Mouse (Mus musculus): Measurements from ENCODE around the gene Phkb. TPM values are rescaled to one million over a fixed set of nuclear protein-coding genes. Genes with fewer than 3 reads are reported as not detected.
A peak's percentile ranks its signal among the peaks of the same experiment; 100 is the strongest.

Gene Phkb
- polyA plus RNA-seq, 1 experiment from 2014 or later, result 44.9 TPM

DNA sequence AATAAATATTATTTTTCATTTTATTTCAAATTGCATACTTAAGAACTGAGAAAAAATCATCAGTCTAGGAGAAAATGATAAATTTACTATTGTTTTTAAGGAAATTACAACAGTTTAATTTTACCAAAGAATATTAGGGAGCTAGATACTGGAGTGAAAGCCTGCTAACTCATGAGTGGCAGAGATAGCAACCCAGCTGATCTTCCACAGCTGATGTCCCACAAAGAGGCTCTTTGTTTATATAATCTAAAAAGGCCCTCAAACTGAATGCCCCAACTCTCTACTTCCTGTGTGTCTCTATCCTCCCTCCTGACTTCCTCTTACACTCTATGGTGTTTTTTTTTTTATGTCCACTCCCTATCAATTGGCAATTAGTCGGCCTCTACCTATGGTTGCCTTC, 152.2 kb downstream of the Phkb start:
- Histone ChIP-seq H3K36me3 (replicated peaks) (no peaks in the 10 kb centered on the region), H3K27me3 (replicated peaks; ENCODE audit: low read depth, poor library complexity, severe bottlenecking) (no peaks in the 10 kb centered on the region), H3K4me3 (no peak overlapping the region), H3K27ac (replicated peaks) (no peak overlapping the region), H3K4me1 (no peaks in the 10 kb centered on the region), H3K9me3 (no peaks in the 10 kb centered on the region)
- 87% methylated on average over 1 of the region's 1 CpGs for WGBS
- DNase-seq (ENCODE audit: low spot score), result no peak

DNA sequence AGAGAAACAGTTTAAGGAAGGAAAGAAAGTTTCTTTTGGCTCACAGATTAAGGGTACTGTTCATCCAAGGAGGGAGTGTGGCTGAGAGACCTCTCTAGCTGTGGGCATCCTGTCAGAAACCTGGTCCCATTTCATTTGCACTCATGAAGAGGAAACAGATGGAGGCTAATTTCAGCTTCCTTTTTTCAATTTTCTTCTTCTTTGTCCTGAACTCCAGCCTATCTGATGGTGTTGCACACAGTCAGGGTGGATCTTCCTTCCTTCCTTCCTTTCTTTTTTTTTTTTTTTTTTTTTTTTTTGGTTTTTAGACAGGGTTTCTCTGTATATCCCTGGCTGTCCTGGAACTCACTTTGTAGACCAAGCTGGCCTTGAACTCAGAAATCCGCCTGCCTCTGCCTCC, 152.9 kb downstream of the Phkb start:
- DNase-seq (ENCODE audit: low spot score), result no peak
- Histone ChIP-seq H3K36me3 (replicated peaks) (no peaks in the 10 kb centered on the region), H3K4me1 (no peaks in the 10 kb centered on the region), H3K27ac (replicated peaks) (no peak overlapping the region), H3K9me3 (no peaks in the 10 kb centered on the region), H3K27me3 (replicated peaks; ENCODE audit: low read depth, poor library complexity, severe bottlenecking) (no peaks in the 10 kb centered on the region), H3K4me3 (no peak overlapping the region)
- 91% methylated on average over 1 of the region's 1 CpGs for WGBS

- no peak overlapping the region for H3K27ac ChIP-seq (replicated peaks)
- 85% methylated on average over 1 of the region's 1 CpGs for WGBS
- H3K4me3 ChIP-seq, result no peak overlapping the region
- no peaks in the 10 kb centered on the region for H3K36me3 ChIP-seq (replicated peaks)
- H3K27me3 ChIP-seq (replicated peaks; ENCODE audit: low read depth, poor library complexity, severe bottlenecking), result no peaks in the 10 kb centered on the region
- no peaks in the 10 kb centered on the region for H3K4me1 ChIP-seq
- DNase-seq (ENCODE audit: low spot score), result no peak
- no peaks in the 10 kb centered on the region for H3K9me3 ChIP-seq
These were observed 155.2 kb downstream of the Phkb start for GRCm38 (mm10) chr8:85995971-85996370.

- no peaks in the 10 kb centered on the region for H3K36me3 ChIP-seq (replicated peaks)
- H3K9me3 ChIP-seq, result no peaks in the 10 kb centered on the region
- no peak overlapping the region for H3K27ac ChIP-seq (replicated peaks)
- DNase-seq (ENCODE audit: low spot score), result no peak
- no peaks in the 10 kb centered on the region for H3K4me1 ChIP-seq
- no peaks in the 10 kb centered on the region for H3K27me3 ChIP-seq (replicated peaks; ENCODE audit: low read depth, poor library complexity, severe bottlenecking)
- H3K4me3 ChIP-seq, result no peak overlapping the region
These were observed 165.7 kb downstream of the Phkb start for GRCm38 (mm10) chr8:86006485-86006884.

DNA sequence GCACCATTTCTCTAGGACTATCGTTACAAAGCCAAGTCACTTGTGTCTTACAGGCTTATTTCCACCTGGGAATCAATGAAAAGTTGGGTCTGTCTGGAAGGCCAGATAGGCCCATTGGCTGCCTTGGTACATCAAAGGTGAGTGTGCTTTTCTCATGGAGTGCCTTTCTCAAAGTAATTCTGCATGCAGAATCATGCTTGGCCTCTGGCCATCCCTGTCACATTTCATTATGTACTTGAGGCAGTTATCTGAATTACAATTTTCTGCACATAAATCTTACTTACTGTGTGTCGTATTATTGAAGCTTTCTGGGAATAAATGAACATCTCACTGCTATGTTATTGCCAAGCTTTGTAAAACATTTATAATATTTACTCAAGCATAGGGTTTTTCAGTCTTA, 176.0 kb downstream of the Phkb start:
- no peak overlapping the region for H3K27ac ChIP-seq (replicated peaks)
- WGBS, result 93% methylated on average over 2 of the region's 2 CpGs

DNA sequence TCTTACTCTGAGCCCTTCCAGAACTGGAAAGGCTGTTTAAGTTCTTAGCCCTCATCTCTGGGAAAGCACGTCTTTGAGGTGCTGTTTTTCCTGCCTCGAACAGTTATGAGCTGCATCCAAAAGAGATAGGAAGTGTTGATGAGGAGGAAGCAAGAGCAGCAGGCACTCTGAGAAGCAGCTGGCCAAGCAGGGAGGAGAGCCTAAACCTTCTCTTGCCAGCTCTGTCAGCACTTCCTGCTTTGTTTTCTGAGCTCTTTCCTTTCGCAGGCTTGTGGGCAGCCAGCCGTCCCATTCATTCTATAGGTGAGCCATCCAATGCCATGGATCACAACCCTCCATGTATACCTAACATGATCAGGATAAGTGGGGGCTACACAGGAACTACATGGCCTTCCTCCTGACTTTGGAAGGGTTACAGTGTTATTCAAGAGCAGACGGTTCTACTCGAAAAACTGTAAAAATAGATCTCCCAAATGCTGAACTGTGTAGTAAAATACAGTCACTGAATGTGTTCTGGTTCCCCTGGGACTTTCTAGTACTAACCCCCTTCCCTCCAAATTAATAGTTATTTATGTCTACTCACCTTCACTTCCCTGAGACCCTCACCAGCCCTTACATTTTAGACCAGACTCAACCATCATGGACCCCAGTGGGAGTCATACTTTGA, 188.0 kb downstream of the Phkb start:
- no peaks in the 10 kb centered on the region for H3K4me1 ChIP-seq
- DNase-seq (ENCODE audit: low spot score), result no peak
- no peaks in the 10 kb centered on the region for H3K27me3 ChIP-seq (replicated peaks; ENCODE audit: low read depth, poor library complexity, severe bottlenecking)
- H3K4me3 ChIP-seq, result no peak overlapping the region
- no peaks in the 10 kb centered on the region for H3K9me3 ChIP-seq
- WGBS, result 79% methylated on average over 6 of the region's 6 CpGs
- peaks cover 14% of the 10 kb centered on the region for H3K36me3 ChIP-seq (replicated peaks)
- H3K27ac ChIP-seq (replicated peaks), result no peak overlapping the region

More for the DNA sequence above, 176.0 kb downstream of the Phkb start:
- Histone ChIP-seq H3K4me3 (no peak overlapping the region), H3K9me3 (no peaks in the 10 kb centered on the region), H3K27me3 (replicated peaks; ENCODE audit: low read depth, poor library complexity, severe bottlenecking) (no peaks in the 10 kb centered on the region), H3K4me1 (no peaks in the 10 kb centered on the region), H3K36me3 (replicated peaks) (peaks cover 5% of the 10 kb centered on the region; the same call in 1 of the 2 replicates)
- no peak for DNase-seq (ENCODE audit: low spot score)

DNA sequence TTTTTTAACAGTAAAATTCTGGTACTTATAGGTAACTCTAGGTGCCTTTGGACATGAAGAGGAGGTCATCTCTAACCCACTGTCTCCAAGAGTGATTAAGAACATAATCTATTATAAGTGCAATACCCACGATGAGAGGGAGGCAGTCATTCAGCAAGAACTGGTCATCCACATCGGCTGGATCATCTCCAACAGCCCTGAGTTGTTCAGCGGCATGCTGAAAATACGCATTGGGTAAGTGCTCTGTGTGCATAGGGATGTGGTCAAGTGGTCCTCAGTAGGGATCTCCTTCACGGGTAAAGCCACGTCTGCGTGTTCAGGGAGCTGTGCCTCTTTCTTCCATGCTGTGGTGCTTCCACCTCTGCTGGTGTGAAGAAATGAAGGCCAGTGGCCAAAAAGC, 188.7 kb downstream of the Phkb start:
- no peak overlapping the region for H3K27ac ChIP-seq (replicated peaks)
- no peaks in the 10 kb centered on the region for H3K9me3 ChIP-seq
- no peaks in the 10 kb centered on the region for H3K4me1 ChIP-seq
- 95% methylated on average over 7 of the region's 7 CpGs for WGBS
- H3K36me3 ChIP-seq (replicated peaks), result peaks cover 14% of the 10 kb centered on the region
- H3K27me3 ChIP-seq (replicated peaks; ENCODE audit: low read depth, poor library complexity, severe bottlenecking), result no peaks in the 10 kb centered on the region
- no peak for DNase-seq (ENCODE audit: low spot score)
- no peak overlapping the region for H3K4me3 ChIP-seq

DNA sequence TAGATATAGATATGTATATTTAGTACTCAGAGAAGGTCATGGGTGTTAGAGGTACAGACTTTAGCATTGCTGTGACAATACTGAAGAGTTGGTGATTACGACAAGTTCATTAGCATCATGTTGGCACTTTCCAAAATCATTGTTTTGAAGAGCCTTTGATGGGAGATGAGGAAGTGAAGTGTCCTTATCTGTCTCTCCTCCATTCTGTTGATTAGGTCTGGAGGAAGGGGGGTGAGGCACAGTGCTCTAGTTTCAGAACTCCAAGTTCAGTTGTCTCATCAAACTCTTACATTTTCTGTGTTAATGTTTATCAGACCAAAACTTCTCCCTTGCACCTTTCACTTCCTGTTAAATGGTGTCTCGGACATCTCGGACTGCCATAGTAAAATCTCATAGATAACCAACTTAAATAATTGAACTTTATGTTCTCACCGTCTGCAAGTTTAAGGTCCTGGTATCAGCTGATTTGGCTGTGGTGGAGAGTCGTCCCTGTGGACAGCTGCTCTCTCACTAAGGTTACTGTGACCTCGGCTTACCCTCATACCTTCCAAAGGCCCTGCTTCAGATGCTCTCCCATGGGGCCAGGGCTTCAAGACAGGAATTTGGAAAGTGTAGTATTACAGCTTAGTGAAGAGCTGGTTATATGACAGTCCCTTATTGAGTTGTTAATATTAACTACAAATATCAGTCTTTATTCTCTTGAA, 194.1 kb downstream of the Phkb start:
- H3K27me3 ChIP-seq (replicated peaks; ENCODE audit: low read depth, poor library complexity, severe bottlenecking), result no peaks in the 10 kb centered on the region
- H3K36me3 ChIP-seq (replicated peaks), result peaks cover 24% of the 10 kb centered on the region
- H3K27ac ChIP-seq (replicated peaks), result no peak overlapping the region
- no peaks in the 10 kb centered on the region for H3K9me3 ChIP-seq
- no peaks in the 10 kb centered on the region for H3K4me1 ChIP-seq
- no peak overlapping the region for H3K4me3 ChIP-seq
- no peak for DNase-seq (ENCODE audit: low spot score)
- 84% methylated on average over 6 of the region's 6 CpGs for WGBS

GRCm38 (mm10) chr8:86035371-86035770, 194.6 kb downstream of the Phkb start:
- H3K27ac ChIP-seq (replicated peaks), result no peak overlapping the region
- 92% methylated on average over 4 of the region's 4 CpGs for WGBS
- DNase-seq (ENCODE audit: low spot score), result no peak

DNA sequence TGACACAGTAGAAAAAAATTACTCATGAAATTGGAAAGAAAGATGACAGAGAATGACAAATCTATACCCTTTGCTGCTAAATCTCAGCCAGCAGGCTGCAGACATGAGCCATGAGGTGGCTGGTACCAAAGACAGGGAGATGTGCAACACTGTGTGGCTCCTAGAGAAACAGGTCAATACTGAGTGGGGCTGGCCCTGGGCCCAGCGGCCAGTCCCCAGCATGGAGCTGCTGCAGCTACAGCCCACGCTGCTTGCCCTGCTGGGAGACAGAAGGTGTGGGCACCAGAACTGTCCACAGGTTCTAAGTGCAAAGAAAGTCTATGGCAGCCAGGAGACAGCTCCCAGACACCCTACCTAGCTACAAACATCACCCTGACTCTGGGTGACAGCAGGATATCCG, 197.7 kb downstream of the Phkb start:
- H3K9me3 ChIP-seq, result no peaks in the 10 kb centered on the region
- no peak overlapping the region for H3K4me3 ChIP-seq
- H3K27ac ChIP-seq (replicated peaks), result no peak overlapping the region
- DNase-seq (ENCODE audit: low spot score), result no peak
- H3K4me1 ChIP-seq, result no peaks in the 10 kb centered on the region
- no peaks in the 10 kb centered on the region for H3K27me3 ChIP-seq (replicated peaks; ENCODE audit: low read depth, poor library complexity, severe bottlenecking)
- peaks cover 14% of the 10 kb centered on the region for H3K36me3 ChIP-seq (replicated peaks)
- 88% methylated on average over 3 of the region's 3 CpGs for WGBS

More at GRCm38 (mm10) chr8:86035371-86035770, 194.6 kb downstream of the Phkb start:
- H3K4me1 ChIP-seq, result no peaks in the 10 kb centered on the region
- no peaks in the 10 kb centered on the region for H3K27me3 ChIP-seq (replicated peaks; ENCODE audit: low read depth, poor library complexity, severe bottlenecking)
- H3K9me3 ChIP-seq, result no peaks in the 10 kb centered on the region
- peaks cover 24% of the 10 kb centered on the region for H3K36me3 ChIP-seq (replicated peaks)
- H3K4me3 ChIP-seq, result no peak overlapping the region

GRCm38 (mm10) chr8:86042049-86042448, 201.3 kb downstream of the Phkb start:
- WGBS, result 20% methylated on average over 2 of the region's 2 CpGs
- Histone ChIP-seq H3K36me3 (replicated peaks) (peaks cover 15% of the 10 kb centered on the region), H3K4me1 (no peaks in the 10 kb centered on the region), H3K9me3 (no peaks in the 10 kb centered on the region), H3K27ac (replicated peaks) (no peak overlapping the region), H3K4me3 (no peak overlapping the region), H3K27me3 (replicated peaks; ENCODE audit: low read depth, poor library complexity, severe bottlenecking) (no peaks in the 10 kb centered on the region)
- DNase-seq (ENCODE audit: low spot score), result peak; percentile 23

DNA sequence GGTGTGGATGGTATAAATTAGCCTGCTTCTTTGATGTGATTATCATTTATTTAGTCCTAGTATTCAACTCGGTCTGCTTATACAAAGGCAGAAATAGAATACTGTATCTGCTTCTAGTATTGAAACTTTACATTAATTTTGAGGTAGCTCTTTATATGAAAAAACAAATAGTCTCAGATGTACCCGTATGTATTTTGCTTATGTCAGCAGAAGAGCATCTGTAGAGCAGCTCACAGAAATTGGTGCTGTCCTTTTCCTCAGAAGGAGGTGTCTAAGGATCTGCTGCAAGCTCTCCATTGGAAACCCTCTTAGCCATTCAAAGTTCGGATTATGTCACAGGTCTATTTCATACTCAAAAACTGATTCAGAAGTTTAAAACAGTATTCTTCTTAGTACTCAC, 210.1 kb downstream of the Phkb start:
- WGBS, result 84% methylated on average over 3 of the region's 3 CpGs

GRCm38 (mm10) chr8:86052003-86052402, 211.2 kb downstream of the Phkb start:
- Histone ChIP-seq H3K27ac (replicated peaks) (no peak overlapping the region), H3K4me3 (no peak overlapping the region), H3K27me3 (replicated peaks; ENCODE audit: low read depth, poor library complexity, severe bottlenecking) (no peaks in the 10 kb centered on the region), H3K4me1 (no peaks in the 10 kb centered on the region), H3K36me3 (replicated peaks) (peaks cover 19% of the 10 kb centered on the region), H3K9me3 (no peaks in the 10 kb centered on the region)
- no peak for DNase-seq (ENCODE audit: low spot score)
- 90% methylated on average over 4 of the region's 4 CpGs for WGBS

More for the DNA sequence above, 210.1 kb downstream of the Phkb start:
- H3K27ac ChIP-seq (replicated peaks), result no peak overlapping the region
- H3K36me3 ChIP-seq (replicated peaks), result peaks cover 13% of the 10 kb centered on the region
- H3K4me3 ChIP-seq, result no peak overlapping the region
- no peak for DNase-seq (ENCODE audit: low spot score)
- H3K4me1 ChIP-seq, result no peaks in the 10 kb centered on the region
- H3K9me3 ChIP-seq, result no peaks in the 10 kb centered on the region
- no peaks in the 10 kb centered on the region for H3K27me3 ChIP-seq (replicated peaks; ENCODE audit: low read depth, poor library complexity, severe bottlenecking)

Measured in embryonic facial prominence, embryonic 10.5 days (tissue).